Mouse (Mus musculus) MEL (cell line): Measurements from ENCODE around the gene Ptpru. TPM values are rescaled to one million over a fixed set of nuclear protein-coding genes. Genes with fewer than 3 reads are reported as not detected.

Source experiments
- DNase-seq: peaks from one replicate; pipeline ENCODE4 v3.0.0; 2011; ENCODE audit warnings: low read depth, low spot score
- H3K27ac ChIP-seq: 2 replicates; pipeline ENCODE4 v1.5.1; 2012; ENCODE audit warnings: low read depth, mild to moderate bottlenecking, control low read depth, low read length, moderate library complexity; ENCODE audit not compliant: control insufficient read depth
- H3K27me3 ChIP-seq, 2 experiments: fragments of 150-350 bp in 1 of 2; sonication (generic) in 1 of 2; 2 replicates each; pipeline ENCODE4 v1.6.1; 2012; ENCODE audit warnings: low read length in 2 of 2, mild to moderate bottlenecking in 2 of 2, improper control_type of control experiment in 1 of 2, moderate library complexity in 1 of 2; ENCODE audit not compliant: insufficient read depth in 2 of 2, control insufficient read depth in 1 of 2
- H3K36me3 ChIP-seq, 2 experiments: 2 replicates each; pipeline ENCODE4 v1.6.1; 2012 to 2014; ENCODE audit warnings: low read length in 2 of 2, improper control_type of control experiment in 1 of 2, inconsistent platforms in 1 of 2, mild to moderate bottlenecking in 1 of 2; ENCODE audit not compliant: insufficient read depth in 2 of 2, control insufficient read depth in 1 of 2
- H3K4me1 ChIP-seq, 2 experiments: fragments of 150-350 bp in 1 of 2; sonication (generic) in 1 of 2; 2 replicates each; pipeline ENCODE4 v1.6.1; 2012; ENCODE audit warnings: low read length in 2 of 2, improper control_type of control experiment in 1 of 2, mild to moderate bottlenecking in 1 of 2; ENCODE audit not compliant: insufficient read depth in 2 of 2, control insufficient read depth in 1 of 2
- H3K4me3 ChIP-seq, 2 experiments: fragments of 150-350 bp in 1 of 2; sonication (generic) in 1 of 2; 2 replicates each; pipeline ENCODE4 v1.5.1; 2012; ENCODE audit warnings: low read depth in 2 of 2, low read length in 2 of 2, mild to moderate bottlenecking in 2 of 2, moderate library complexity in 2 of 2, control low read depth in 1 of 2, improper control_type of control experiment in 1 of 2; ENCODE audit not compliant: control insufficient read depth in 1 of 2, insufficient read depth in 1 of 2
- H3K79me2 ChIP-seq: 2 replicates; pipeline ENCODE4 v1.6.1; 2012; ENCODE audit warnings: mild to moderate bottlenecking, low read length, moderate library complexity; ENCODE audit not compliant: control insufficient read depth, poor library complexity, insufficient read depth
- H3K9ac ChIP-seq: 2 replicates; pipeline ENCODE4 v1.6.1; 2012; ENCODE audit warnings: low read depth, mild to moderate bottlenecking, control low read depth, low read length, moderate library complexity; ENCODE audit not compliant: control insufficient read depth, poor library complexity, severe bottlenecking
- H3K9me3 ChIP-seq: fragments of 150-350 bp; sonication (generic); replicated peaks from 2 replicates; pipeline ENCODE4 v1.6.1; 2012; ENCODE audit warnings: mild to moderate bottlenecking, low read length, improper control_type of control experiment, moderate library complexity; ENCODE audit not compliant: insufficient read depth
- BHLHE40 ChIP-seq: IDR thresholded peaks from 2 replicates; pipeline ENCODE4 v1.6.1; 2012; ENCODE audit warnings: low read depth, mild to moderate bottlenecking, inconsistent platforms, low read length, improper control_type of control experiment, borderline replicate concordance
- EP300 ChIP-seq, 2 experiments: IDR thresholded peaks; 2 replicates each; pipeline ENCODE4 v1.6.1; 2011; ENCODE audit warnings: improper control_type of control experiment in 2 of 2, low read length in 2 of 2, low read depth in 1 of 2, mild to moderate bottlenecking in 1 of 2
- ETS1 ChIP-seq: IDR thresholded peaks from 2 replicates; pipeline ENCODE4 v1.6.1; 2012; ENCODE audit warnings: low read depth, mild to moderate bottlenecking, inconsistent platforms, low read length, improper control_type of control experiment, moderate library complexity
- GABPA ChIP-seq: IDR thresholded peaks from 2 replicates; pipeline ENCODE4 v1.6.1; 2012; ENCODE audit warnings: low read depth, mild to moderate bottlenecking, inconsistent platforms, low read length, improper control_type of control experiment, moderate library complexity
- HCFC1 ChIP-seq: IDR thresholded peaks from 2 replicates; pipeline ENCODE4 v1.6.1; 2012; ENCODE audit warnings: low read depth, mild to moderate bottlenecking, inconsistent platforms, low read length, improper control_type of control experiment, moderate library complexity
- JUND ChIP-seq: IDR thresholded peaks from 2 replicates; pipeline ENCODE4 v1.6.1; 2011; ENCODE audit warnings: low read depth, mild to moderate bottlenecking, improper control_type of control experiment, low read length
- KAT2A ChIP-seq: conservative IDR thresholded peaks from 2 replicates; pipeline ENCODE4 v1.6.1; 2012; ENCODE audit warnings: low read depth, low read length, improper control_type of control experiment, inconsistent platforms
- MAFK ChIP-seq: IDR thresholded peaks from 2 replicates; pipeline ENCODE4 v1.6.1; 2011; ENCODE audit warnings: low read depth, mild to moderate bottlenecking, low read length, improper control_type of control experiment, borderline replicate concordance
- MAZ ChIP-seq: IDR thresholded peaks from 2 replicates; pipeline ENCODE4 v1.6.1; 2012; ENCODE audit warnings: low read depth, mild to moderate bottlenecking, inconsistent platforms, low read length, improper control_type of control experiment
- MEF2A ChIP-seq: IDR thresholded peaks from 2 replicates; pipeline ENCODE4 v1.6.1; 2014; ENCODE audit warnings: low read depth, mild to moderate bottlenecking, inconsistent platforms, low read length, improper control_type of control experiment; ENCODE audit not compliant: poor library complexity, insufficient replicate concordance, severe bottlenecking; ENCODE audit errors: extremely low read depth
- MXI1 ChIP-seq: IDR thresholded peaks from 2 replicates; pipeline ENCODE4 v1.6.1; 2011; ENCODE audit warnings: mild to moderate bottlenecking, low read depth, low read length, improper control_type of control experiment
- MYB ChIP-seq: IDR thresholded peaks from 2 replicates; pipeline ENCODE4 v1.6.1; 2011; ENCODE audit warnings: mild to moderate bottlenecking, low read depth, low read length, improper control_type of control experiment
- MYC ChIP-seq: IDR thresholded peaks from 2 replicates; pipeline ENCODE4 v1.6.1; 2011; ENCODE audit warnings: low read depth, mild to moderate bottlenecking, low read length, improper control_type of control experiment, moderate library complexity
- NRF1 ChIP-seq: IDR thresholded peaks from 2 replicates; pipeline ENCODE4 v1.6.1; 2014; ENCODE audit warnings: low read depth, mild to moderate bottlenecking, inconsistent platforms, low read length, improper control_type of control experiment, moderate library complexity; ENCODE audit not compliant: poor library complexity, insufficient read depth, severe bottlenecking
- POLR2A ChIP-seq, 2 experiments: IDR thresholded peaks; 2 replicates each; pipeline ENCODE4 v1.6.1; 2011 to 2012; ENCODE audit warnings: low read length in 2 of 2, mild to moderate bottlenecking in 2 of 2, control low read depth in 1 of 2, improper control_type of control experiment in 1 of 2, low read depth in 1 of 2, moderate library complexity in 1 of 2; ENCODE audit not compliant: control insufficient read depth in 1 of 2, insufficient read depth in 1 of 2, poor library complexity in 1 of 2
- POLR2AphosphoS2 ChIP-seq: IDR thresholded peaks from 2 replicates; pipeline ENCODE4 v1.6.1; 2011; ENCODE audit warnings: low read length, improper control_type of control experiment
- RAD21 ChIP-seq: IDR thresholded peaks from 2 replicates; pipeline ENCODE4 v1.6.1; 2011; ENCODE audit warnings: mild to moderate bottlenecking, low read depth, low read length, improper control_type of control experiment
- RCOR1 ChIP-seq: IDR thresholded peaks from 2 replicates; pipeline ENCODE4 v1.6.1; 2012; ENCODE audit warnings: low read depth, mild to moderate bottlenecking, inconsistent platforms, low read length, improper control_type of control experiment
- SIN3A ChIP-seq: IDR thresholded peaks from 2 replicates; pipeline ENCODE4 v1.6.1; 2012; ENCODE audit warnings: low read length, improper control_type of control experiment, inconsistent platforms
- TBP ChIP-seq: IDR thresholded peaks from 2 replicates; pipeline ENCODE4 v1.8.0; 2011; ENCODE audit warnings: low read depth, low read length, improper control_type of control experiment
- TCF12 ChIP-seq: IDR thresholded peaks from 2 replicates; pipeline ENCODE4 v1.6.1; 2014; ENCODE audit warnings: low read depth, mild to moderate bottlenecking, inconsistent platforms, low read length, improper control_type of control experiment, moderate library complexity
- ZKSCAN1 ChIP-seq: IDR thresholded peaks from 2 replicates; pipeline ENCODE4 v1.6.1; 2012; ENCODE audit warnings: low read depth, mild to moderate bottlenecking, inconsistent platforms, low read length, improper control_type of control experiment, moderate library complexity
- ZMIZ1 ChIP-seq: IDR thresholded peaks from 2 replicates; pipeline ENCODE4 v1.6.1; 2012; ENCODE audit warnings: low read depth, mild to moderate bottlenecking, inconsistent platforms, low read length, improper control_type of control experiment, moderate library complexity
- ZNF384 ChIP-seq: IDR thresholded peaks from 2 replicates; pipeline ENCODE4 v1.6.1; 2012; ENCODE audit warnings: low read depth, mild to moderate bottlenecking, inconsistent platforms, low read length, improper control_type of control experiment
- polyA plus RNA-seq, 2 experiments: library from polyadenylated mRNA; stranded (reverse) in 1 of 2; unstranded in 1 of 2; fragments of >175 nt in 1 of 2; fragments of >200 nt in 1 of 2; gene quantifications; 2 replicates each; pipeline versions ENCODE4 v1.2.1 to v1.2.4; 2012; ENCODE audit warnings: low replicate concordance in 2 of 2, low read depth in 1 of 2; ENCODE audit not compliant: insufficient read length in 2 of 2, insufficient read depth in 1 of 2, missing spikeins in 1 of 2
- total RNA-seq: library from RNA; depleted of rRNA; stranded (reverse); fragments of 300-350 nt; gene quantifications from 2 replicates; pipeline ENCODE4 v1.2.3, GENCODE M21; 2012

Gene Ptpru
- total and polyA plus RNA-seq, 3 experiments: 3.4 to 6.8 TPM; not detected in 1

DNA sequence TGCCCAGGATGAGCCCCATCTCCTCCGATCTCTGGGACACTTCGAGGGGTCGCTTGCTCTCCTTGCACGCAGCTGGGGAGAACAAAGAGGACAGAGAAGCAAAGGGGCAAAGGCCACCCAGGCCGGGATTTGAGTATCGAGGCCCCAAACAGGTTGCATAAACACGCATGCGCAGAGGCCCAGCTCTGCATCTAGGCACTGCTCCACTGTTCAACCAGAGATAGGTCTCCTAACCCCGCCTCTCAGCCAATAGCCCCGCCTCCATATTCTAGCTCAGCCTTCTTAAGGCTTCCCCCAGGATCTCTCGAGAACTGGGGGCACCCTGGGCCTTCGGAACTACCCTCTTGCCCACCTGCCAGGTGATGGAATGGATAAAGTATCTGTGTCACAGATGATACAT, 40.2 kb downstream of the Ptpru start:
- no peak for DNase-seq
- H3K9ac ChIP-seq: no peak overlapping the region
- no peaks in the 10 kb centered on the region for H3K79me2 ChIP-seq
- TF ChIP-seq EP300 (IDR thresholded peaks at IDR 0.05; ENCODE audit: low read depth in 1 of 2, low read length in 2 of 2): no peak
- no peak for TF ChIP-seq NRF1
- TF ChIP-seq POLR2A (IDR thresholded peaks at IDR 0.05; ENCODE audit: control insufficient read depth in 1 of 2, insufficient read depth in 1 of 2, low read depth in 1 of 2, low read length in 2 of 2, poor library complexity in 1 of 2): no peak
- H3K4me1 ChIP-seq: no peaks in the 10 kb centered on the region
- no peak overlapping the region for H3K4me3 ChIP-seq
- H3K27me3 ChIP-seq: no peaks in the 10 kb centered on the region
- no peaks in the 10 kb centered on the region for H3K9me3 ChIP-seq
- H3K27ac ChIP-seq: no peak overlapping the region
- H3K36me3 ChIP-seq: no peaks in the 10 kb centered on the region

DNA sequence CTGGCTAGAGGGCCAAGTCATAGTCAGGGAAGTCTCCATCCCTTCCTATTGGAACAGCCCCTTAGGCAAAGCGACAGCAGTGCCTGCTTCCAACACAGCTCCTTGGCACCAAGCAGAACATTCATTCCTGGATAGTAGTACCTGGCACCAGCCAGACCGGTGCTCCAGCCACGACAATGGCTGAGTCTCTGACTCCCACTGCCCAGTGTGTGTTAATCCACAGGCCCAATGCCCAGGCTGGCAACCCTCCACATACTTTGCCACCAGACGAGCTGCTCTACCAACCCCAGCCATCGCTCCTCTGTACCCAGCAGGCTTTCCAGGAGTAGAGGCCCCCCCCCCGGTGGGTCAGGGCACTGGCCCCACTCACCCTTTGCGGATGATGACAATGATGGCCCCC, 40.6 kb downstream of the Ptpru start:
- Histone ChIP-seq H3K27me3 (no peaks in the 10 kb centered on the region), H3K9me3 (no peaks in the 10 kb centered on the region), H3K79me2 (no peaks in the 10 kb centered on the region), H3K4me3 (no peak overlapping the region), H3K36me3 (no peaks in the 10 kb centered on the region), H3K9ac (no peak overlapping the region), H3K4me1 (no peaks in the 10 kb centered on the region), H3K27ac (no peak overlapping the region)
- no peak for DNase-seq
- TF ChIP-seq KAT2A (no peak), MYB (no peak), MEF2A (no peak), MXI1 (no peak), JUND (no peak), MAFK (no peak), ETS1 (no peak)

DNA sequence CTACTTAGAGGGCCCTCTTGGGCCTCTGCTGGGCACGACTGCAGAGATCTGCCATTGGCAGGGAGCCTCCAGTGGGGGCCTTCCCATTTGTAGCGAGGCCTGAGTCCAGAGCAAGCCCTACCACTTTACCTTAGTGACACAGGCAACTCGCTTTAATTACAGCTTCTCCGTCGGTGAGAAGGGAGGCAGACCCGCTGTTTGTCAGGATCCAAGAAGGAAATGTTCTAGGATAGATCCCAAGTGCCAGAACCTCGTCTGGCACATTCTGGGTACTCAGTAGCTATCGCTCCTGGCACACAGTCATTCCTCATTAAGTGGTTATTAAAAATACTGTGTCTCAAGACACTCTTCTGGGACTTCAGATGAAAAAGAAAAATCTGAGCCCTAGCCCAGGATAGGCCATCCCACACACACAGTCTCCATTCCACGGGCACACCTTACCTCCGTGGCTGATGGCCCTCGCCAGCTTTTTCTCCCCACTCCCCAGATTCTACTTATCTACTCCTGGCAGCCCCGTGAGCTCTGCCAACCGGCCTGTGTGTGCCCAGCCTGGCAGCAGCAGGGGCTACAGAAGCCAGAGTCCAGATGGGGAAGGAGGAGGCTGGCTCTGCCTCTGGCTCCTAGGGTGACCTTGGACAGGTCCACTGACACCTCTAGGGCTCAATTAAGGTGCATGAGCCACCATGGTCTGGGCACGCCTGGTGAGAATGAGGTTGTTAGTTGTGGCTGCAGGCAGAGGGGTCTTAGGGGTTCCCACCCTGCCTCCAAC, 41.6 kb downstream of the Ptpru start:
- Histone ChIP-seq H3K79me2 (no peaks in the 10 kb centered on the region), H3K4me1 (no peaks in the 10 kb centered on the region), H3K27ac (no peak overlapping the region), H3K9me3 (no peaks in the 10 kb centered on the region), H3K4me3 (no peak overlapping the region), H3K9ac (no peak overlapping the region), H3K36me3 (no peaks in the 10 kb centered on the region), H3K27me3 (no peaks in the 10 kb centered on the region)
- no peak for DNase-seq
- no peak for TF ChIP-seq ZNF384
- TF ChIP-seq MEF2A: no peak
- no peak for TF ChIP-seq MAZ
- TF ChIP-seq MYC: no peak
- TF ChIP-seq JUND: no peak
- no peak for TF ChIP-seq RCOR1
- no peak for TF ChIP-seq RAD21
- TF ChIP-seq HCFC1: no peak
- no peak for TF ChIP-seq GABPA
- no peak for TF ChIP-seq ETS1
- no peak for TF ChIP-seq KAT2A
- TF ChIP-seq MYB: no peak
- no peak for TF ChIP-seq SIN3A
- TF ChIP-seq EP300 (IDR thresholded peaks at IDR 0.05; ENCODE audit: low read depth in 1 of 2, low read length in 2 of 2): no peak
- no peak for TF ChIP-seq POLR2AphosphoS2
- TF ChIP-seq TBP: no peak
- TF ChIP-seq ZMIZ1: no peak
- no peak for TF ChIP-seq TCF12
- TF ChIP-seq ZKSCAN1: no peak
- TF ChIP-seq BHLHE40: no peak
